Mouse (Mus musculus) CH12F3 (cell line): Measurements from ENCODE around the gene Mbnl1.

Experiments
- in situ Hi-C: fragments of 300-500 bp; cut with MboI; formaldehyde crosslinking; loops from 2 replicates; pipeline ENCODE4 v1.14.3; 2020; ENCODE audit warnings: low sequenced_read_pairs

Gene Mbnl1

DNA sequence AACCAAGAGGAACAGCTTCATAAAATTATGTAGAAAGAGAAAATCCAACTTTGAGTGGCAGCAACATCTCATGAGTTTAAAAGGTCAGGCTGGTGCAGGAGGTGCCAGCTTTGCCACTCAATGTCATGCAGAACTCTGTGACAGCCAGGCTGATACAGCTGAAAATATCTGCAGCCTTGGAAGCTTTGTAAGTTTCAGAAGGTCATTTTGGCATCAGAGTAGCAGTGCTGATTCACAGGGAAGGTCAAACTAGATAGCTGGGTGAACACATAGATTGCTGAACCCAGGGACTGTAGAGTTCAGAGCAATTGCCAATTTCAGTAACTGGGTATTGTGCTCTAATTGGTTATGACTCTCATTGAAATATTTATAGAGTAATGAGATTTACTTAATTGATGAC lies 42.8 kb downstream of the Mbnl1 start:
- in situ Hi-C loops = no loop called here

DNA sequence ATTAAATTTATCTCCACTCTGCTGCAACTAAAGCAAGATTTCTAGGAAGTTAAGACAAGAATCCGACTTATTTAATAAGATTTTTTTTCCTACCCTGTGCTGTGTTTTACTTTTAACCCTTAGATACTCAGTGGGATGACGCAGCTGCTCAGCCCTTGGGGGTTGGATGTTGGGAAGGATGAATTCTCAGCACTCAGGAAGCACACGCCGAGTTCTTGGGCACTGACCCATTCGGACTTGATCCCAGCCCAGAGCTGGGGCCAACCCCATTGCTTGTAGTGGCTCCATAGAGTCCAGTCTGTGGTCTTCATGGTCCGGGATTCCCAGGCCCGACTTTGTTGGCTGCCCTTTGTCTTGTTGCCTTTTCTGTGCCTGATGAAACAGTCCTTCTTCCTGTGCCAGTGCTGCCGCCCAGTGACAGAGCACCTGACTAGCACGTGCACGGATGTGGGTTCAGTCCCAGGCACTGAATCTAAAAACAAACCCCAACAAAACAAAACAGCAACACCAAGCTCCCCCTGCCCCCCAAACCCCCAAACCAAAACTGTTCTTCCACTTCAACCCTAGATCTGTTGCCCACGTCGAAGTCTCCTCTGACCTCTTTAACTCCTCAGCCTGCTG lies 43.5 kb downstream of the Mbnl1 start:
- in situ Hi-C loops = no loop called here

- in situ Hi-C loops = no loop called here
These were observed 44.7 kb downstream of the Mbnl1 start for GRCm38 (mm10) chr3:60517234-60517787.

GRCm38 (mm10) chr3:60519337-60519736 lies 46.7 kb downstream of the Mbnl1 start:
- in situ Hi-C loops = no loop called here

DNA sequence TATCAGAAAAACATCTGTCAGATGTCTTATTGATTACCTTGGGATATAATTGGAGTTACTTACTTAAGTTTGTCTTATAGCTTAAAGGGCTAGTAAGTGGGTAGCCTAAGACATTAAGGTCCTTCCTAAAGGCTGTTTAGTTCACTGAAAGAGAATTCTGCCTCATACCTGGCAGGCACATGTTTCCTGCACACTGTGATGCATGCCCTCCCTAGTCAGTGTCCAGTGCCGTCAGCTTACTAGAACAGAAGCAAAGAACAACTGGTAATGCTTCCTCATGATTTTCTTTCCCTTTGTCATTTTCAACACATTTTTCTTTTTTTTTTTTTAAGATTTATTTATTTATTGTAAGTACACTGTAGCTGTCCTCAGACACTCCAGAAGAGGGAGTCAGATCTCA lies 51.5 kb downstream of the Mbnl1 start:
- in situ Hi-C loops = no loop called here

DNA sequence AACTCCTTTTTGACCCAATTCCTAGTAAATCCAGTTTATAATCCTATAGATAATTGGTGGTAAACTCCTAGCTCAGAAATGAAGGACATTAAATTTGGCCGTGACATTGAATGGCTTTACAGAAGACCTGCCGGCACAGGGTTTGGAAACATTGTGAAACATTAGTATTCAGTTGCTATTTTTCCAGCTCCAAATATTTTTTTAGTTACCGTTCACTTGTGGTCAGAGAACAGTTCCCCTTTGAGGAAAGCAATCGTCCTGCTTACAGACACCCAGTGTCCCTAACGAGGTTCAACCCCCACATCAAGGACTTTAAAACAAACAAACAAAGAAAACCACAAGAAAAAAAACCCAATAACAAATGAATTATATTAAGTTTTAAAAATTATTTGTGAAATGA lies 58.7 kb downstream of the Mbnl1 start:
- in situ Hi-C loops = no loop called here

GRCm38 (mm10) chr3:60531826-60532225 lies 59.2 kb downstream of the Mbnl1 start:
- in situ Hi-C loops = no loop called here

GRCm38 (mm10) chr3:60535224-60535623 lies 62.6 kb downstream of the Mbnl1 start:
- in situ Hi-C loops = no loop called here

GRCm38 (mm10) chr3:60537063-60537462 lies 64.4 kb downstream of the Mbnl1 start:
- in situ Hi-C loops = no loop called here

- in situ Hi-C loops = no loop called here
These were observed 65.8 kb downstream of the Mbnl1 start for GRCm38 (mm10) chr3:60538214-60538971.

GRCm38 (mm10) chr3:60541121-60541520 lies 68.5 kb downstream of the Mbnl1 start:
- in situ Hi-C loops = no loop called here

DNA sequence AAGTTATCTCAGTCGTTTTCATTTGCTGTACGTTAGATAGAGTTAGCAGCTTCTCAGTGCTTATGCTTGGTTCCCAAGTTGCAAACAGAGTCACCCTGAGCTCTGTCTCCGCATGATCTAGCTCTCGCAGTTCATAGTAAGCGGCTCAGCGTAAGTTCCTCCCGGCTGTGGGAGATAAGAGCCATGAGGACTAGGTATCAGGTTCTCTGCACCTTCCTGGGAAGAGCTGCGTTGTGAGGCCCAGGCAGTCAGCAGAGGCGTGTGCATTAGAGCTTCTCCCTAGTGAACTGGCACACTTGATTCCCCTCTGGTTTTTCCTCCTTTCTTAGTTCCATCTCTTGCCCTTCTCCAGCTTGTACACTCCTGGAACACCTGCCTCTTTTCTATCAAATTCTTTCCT lies 73.6 kb downstream of the Mbnl1 start:
- in situ Hi-C loops = no loop called here

DNA sequence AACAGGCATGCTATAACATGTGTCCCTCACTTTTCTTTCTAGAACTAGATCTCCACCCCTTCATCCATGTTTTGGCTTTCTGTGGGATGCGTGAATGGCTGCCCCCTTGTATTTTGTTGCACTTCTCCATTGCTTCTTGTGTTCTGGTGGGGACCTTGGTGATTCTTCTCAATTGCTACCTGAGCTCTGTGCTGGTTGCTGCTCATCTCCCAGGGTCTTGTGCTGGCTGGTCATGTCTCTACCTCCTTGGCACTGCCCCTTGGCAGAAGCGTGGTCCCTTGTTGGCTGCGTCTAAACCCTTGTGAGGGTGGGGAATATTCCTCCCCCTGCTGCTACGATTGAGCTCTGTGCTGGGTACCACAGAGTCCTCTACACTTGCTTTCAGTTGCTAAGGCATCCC lies 74.3 kb downstream of the Mbnl1 start:
- in situ Hi-C loops = no loop called here

DNA sequence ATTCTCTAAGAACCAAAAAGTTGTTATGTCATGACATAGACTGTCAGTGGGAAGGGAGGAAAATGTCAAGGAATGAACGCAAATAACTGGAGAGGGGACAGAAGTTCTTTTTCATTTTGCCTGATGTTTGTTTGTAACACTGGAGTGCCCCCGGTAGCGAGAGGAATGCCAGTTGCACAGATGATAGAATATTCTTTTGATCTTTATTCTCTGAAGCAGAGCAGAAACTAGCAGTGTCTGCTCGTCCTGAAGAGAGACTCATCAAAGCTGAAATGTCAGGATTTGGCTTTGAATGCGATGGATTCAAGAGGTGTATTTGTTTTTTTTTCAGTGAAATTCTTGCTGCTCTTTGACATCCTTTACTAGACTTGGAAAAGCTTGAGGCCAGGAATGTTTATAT lies 77.9 kb downstream of the Mbnl1 start:
- in situ Hi-C loops = no loop called here

- in situ Hi-C loops = no loop called here
These were observed 79.0 kb downstream of the Mbnl1 start for GRCm38 (mm10) chr3:60551650-60552049.

- in situ Hi-C loops = no loop called here
These were observed 80.4 kb downstream of the Mbnl1 start for GRCm38 (mm10) chr3:60553011-60553410.

- in situ Hi-C loops = no loop called here
These were observed 84.0 kb downstream of the Mbnl1 start for GRCm38 (mm10) chr3:60556596-60556995.

DNA sequence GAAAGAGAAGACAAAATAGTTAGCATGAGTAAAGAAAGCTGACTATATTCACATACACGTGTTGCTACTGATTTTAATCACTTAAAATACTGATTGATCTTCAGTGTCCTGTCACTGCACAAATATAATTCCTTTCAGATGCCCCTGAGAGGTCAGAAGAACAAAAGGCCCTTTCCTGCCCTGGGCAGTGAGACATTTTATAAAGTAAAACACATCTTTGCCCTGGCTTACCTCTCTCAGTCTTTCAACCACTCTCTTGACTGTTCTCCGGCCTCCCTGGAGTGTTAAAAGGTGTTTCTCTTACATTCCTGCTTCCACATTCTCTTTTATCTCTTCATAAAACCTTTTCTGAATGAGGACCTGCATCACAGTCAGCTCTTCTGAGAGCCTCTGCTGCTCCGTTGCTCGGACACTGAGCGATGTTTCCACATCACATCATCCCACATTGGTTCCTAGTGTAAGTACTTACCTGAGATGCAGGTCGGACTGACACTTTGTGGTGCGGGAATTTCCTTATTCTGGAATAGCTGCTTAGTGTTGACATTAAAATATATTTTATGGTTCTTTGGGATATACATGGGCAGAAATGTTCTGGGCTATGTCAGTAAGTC lies 85.7 kb downstream of the Mbnl1 start:
- in situ Hi-C loops = no loop called here

GRCm38 (mm10) chr3:60559762-60560161 lies 87.1 kb downstream of the Mbnl1 start:
- in situ Hi-C loops = no loop called here

DNA sequence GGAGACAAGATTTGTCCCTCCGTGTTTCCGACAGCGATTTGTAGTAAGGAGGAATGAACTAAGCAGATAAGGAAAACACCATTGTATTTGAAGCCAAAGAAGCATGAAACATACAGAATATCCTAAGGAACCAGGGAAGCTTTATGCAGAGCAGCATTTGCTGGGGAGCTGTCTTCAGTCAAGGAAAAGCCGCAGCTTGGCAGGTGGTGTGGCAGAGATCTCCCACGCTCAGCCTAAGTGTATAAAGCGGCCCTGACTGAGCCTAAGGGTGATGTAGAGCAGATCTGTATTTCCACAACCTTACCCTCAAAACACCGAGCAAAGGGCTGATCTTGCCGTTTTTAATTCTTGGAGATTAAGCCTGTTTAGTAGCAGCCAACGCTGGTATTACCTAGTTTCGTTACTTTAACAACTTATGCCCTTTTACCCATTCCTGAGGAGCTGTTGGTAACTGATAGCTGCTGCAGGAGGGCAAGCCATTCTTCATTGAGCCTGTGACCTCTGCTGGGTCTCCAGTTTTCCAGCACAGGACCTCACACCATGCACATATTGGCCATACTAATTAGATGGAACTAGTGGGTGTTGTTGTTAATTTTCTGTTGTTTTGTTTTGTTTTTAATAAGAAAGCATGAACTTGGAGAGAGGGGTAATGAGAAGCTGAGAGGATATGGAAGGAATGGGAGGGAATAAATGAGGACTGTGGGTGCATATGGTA lies 91.1 kb downstream of the Mbnl1 start:
- in situ Hi-C loops = no loop called here

- in situ Hi-C loops = no loop called here
These were observed 91.6 kb downstream of the Mbnl1 start for GRCm38 (mm10) chr3:60564244-60564643.
